Mouse (Mus musculus): ENCODE measurements around the gene Actn4. TPM values are rescaled to one million over a fixed set of nuclear protein-coding genes. Genes with fewer than 3 reads are reported as not detected.
"Not testable (repeated sequence)": the region's sequence is repeated elsewhere in the genome, so short reads cannot be mapped to it uniquely, and the experiment has no call there.

Actn4 gene
- total RNA-seq, 2 experiments from 2014 or later: 64.7 to 66.4 TPM

GRCm38 (mm10) chr7:28971029-28971428, 8.9 kb upstream of the Actn4 start:
- no peak for DNase-seq

DNA sequence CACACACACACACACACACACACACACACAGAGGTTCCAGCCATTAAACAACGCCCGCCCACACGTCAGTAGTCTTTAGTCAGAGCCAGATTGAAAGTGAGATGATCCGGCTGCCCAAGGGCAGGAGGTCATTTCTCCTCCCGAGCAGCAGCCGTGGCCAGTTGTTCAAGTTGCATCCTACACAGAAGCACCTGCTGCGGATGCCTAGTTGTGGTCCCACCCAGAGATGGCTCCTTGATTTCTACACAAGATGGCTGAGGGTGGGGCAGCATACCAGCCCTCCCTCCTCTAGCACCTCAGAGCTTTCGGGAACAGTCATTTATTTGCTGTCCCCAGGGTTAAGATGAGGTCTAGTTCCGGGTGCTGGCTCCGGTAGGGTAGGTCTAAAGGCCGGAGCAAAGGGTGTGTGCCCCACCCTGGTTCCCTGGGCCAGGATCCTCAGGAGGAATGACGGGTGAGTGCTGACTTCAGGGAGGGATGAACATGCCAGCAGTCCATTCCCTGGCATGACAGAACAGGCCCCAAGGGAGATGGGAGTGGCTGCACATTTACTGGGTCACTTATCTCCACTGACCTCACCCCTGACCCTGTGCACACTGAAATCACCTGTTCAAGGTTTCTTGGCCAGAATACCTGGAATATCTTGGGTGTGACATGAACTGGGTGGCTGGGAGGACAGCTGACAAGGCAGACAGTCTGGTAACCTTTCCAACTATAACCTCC, 7.7 kb upstream of the Actn4 start:
- peak in 1 of 2 experiments; percentile 27 for DNase-seq

- DNase-seq: no peak
These were observed 7.1 kb upstream of the Actn4 start for GRCm38 (mm10) chr7:28969271-28969670.

- DNase-seq: not testable (repeated sequence)
These were observed 6.0 kb upstream of the Actn4 start for GRCm38 (mm10) chr7:28968120-28968519.

DNA sequence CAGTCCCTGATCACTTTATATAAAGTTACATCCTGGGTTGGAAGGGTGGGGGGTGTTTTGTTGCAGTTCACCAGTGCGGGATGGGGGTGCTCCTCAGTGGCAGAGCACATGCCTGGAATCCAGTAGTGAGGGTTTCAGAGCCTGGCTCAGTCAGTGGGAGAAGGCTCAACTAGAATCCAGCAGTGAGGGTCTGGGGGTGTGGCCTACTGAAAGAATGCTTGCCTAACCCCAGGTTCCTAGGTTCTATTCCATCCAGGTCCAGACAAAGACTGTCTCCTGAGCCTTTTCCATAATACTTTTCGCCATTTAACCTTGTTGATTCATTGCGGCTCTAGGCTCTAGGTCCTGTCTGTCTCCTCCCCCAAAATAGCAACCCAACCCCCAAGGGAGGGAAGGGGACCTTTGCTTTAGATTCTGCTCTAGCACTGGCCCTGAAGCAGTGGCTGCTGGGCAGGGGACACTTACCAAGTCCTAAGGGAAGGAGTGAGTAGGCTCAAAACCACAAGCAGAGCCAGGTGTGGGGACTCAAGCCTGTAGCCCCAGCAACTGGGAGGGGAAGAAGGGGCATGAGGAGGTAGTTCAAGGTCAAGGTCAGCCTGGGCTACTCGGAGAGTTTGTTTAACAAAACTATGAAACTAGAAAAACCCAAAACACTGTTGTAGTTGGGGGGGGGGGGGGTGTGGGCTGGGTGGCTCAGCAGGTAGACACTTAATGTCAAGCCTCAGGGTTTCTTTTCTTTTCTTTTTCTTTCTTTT, 4.8 kb upstream of the Actn4 start:
- DNase-seq: no peak

DNA sequence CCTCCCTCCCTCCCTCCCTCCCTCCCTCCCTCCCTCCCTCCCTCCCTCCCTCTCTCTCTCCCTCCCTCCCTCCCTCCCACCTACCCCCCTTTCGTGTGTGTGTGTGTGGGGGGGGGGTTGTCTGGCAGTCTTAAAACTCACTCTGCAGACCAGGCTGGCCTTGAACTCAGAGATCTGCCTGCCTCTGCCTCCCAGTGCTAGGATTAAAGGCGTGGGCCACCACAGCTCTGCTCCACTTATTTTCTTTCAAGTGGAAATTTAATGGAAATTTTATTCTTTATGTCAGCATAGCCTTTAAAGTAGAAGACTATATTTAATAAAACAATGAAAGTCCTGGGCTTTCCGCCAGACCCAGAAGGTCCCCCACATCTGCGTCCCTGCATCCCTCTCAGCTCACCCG, 4.0 kb upstream of the Actn4 start:
- DNase-seq: no peak

- DNase-seq: no peak
These were observed 3.3 kb upstream of the Actn4 start for GRCm38 (mm10) chr7:28965346-28965840.

GRCm38 (mm10) chr7:28963399-28963923, 1.3 kb upstream of the Actn4 start:
- no peak for DNase-seq

GRCm38 (mm10) chr7:28961584-28961926, 585 bp downstream of the Actn4 start:
- DNase-seq: no peak

DNA sequence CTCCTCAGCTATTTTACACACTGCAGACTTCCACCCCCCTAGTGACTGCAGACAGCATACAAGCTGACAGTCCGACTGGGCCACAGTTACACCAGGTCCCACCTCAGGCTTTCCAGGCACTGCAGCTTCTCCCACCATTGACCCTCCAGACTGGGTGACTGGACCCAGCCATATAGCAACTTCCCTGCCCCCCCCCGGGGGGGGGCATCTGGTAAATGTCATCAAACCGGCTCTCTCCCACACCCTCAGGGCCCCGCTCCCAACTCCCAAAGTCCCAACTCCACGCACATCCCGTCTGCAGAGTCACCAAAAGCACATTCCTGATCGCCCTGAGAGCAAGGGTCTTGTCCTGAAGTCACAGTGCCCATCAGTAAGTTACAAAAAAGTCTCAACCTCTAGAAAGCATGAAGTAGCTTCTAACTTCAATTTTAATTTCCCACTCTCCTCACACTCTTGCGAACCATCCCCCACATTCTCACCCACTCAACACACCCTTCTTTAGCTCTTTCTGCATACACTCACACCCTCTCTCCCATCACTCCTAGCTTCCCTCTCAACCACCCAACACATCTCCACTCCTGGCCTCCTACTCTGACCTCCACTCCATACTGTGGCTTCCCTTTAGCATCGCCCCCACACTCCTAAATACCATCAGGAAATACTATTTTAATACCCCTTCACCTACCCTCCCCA, 1.6 kb downstream of the Actn4 start:
- no peak for DNase-seq

DNA sequence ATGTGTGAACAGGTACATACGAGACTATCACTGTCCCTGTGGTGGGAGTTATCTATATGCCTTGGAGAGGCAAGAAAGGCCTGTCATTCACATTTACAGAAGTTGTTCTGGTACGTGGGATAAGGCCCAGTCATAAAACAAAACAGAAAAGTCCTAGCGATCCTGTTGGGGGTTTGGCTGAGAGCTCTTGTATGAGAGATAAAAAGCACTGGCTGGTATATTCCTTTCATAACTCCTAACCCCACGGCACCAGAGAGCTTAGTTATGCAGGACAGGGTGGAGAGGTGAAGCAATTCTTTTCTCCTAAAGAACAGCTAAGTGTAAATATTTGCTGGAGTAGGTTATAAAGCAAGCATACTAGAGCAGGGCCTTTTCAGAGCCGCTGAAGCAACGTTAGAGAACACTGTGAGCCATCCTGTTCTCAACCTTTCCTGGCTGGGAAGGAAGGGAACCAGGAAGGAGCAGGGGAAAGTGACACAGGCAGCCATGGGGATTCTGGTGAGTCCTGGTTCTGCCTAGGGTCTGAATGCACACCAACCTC, 2.6 kb downstream of the Actn4 start:
- DNase-seq: no peak

- DNase-seq: no peak
These were observed 3.4 kb downstream of the Actn4 start for GRCm38 (mm10) chr7:28958770-28959169.

DNA sequence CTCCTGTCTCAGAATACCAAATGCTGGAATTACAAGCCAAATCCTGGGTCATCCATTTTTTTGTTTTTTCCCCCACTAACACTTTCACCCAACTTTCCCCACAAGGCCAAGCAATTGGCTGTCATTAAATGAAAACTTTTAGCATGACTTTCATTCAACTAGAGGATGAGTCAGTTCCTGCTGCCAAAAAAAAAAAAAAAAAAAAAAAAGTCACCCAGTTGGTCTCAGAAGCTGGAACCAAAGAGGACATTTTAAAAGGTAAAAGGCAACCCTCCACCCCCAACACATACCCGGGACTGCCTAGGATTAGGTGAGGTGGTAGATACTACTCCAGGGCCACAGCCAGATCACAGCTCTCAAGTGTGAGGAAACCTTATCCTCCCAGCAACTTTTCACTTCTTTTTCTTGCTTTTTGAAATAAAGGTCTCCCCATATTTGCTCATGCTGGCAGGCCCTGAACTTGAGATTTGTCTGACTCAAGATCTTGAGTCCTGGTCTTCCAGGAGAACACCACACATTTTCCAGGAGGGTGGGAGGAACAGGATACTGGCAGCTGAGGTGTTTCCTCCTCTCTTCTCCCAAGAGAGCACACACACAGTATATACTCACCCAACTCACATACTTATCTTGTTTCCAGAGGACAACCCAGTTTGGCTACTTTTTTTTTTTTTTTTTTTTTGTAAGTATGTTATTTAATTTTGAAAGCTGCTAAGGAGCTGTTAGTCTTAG, 4.0 kb downstream of the Actn4 start:
- peak in 1 of 2 experiments; percentile 42 for DNase-seq

GRCm38 (mm10) chr7:28957286-28957685, 4.9 kb downstream of the Actn4 start:
- no peak for DNase-seq

DNA sequence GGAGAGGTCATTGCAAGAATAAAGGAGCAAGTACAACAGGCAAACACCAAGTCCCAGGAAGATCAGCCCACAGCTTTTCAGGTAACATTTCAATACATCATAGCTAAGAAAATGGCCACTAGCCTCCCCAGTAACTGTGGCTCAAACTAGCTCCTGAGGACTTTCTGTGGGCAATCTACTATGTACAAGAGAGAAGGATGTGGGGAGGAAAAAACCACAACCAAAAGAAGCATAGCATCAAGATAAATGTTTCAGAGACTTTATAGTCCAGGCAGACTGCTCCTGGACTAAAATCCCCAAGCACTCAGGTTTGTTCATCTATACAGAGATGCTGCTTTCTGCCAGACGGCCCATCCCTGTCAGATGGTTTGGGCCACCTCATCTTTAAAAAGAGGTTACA, 5.9 kb downstream of the Actn4 start:
- no peak for DNase-seq

DNA sequence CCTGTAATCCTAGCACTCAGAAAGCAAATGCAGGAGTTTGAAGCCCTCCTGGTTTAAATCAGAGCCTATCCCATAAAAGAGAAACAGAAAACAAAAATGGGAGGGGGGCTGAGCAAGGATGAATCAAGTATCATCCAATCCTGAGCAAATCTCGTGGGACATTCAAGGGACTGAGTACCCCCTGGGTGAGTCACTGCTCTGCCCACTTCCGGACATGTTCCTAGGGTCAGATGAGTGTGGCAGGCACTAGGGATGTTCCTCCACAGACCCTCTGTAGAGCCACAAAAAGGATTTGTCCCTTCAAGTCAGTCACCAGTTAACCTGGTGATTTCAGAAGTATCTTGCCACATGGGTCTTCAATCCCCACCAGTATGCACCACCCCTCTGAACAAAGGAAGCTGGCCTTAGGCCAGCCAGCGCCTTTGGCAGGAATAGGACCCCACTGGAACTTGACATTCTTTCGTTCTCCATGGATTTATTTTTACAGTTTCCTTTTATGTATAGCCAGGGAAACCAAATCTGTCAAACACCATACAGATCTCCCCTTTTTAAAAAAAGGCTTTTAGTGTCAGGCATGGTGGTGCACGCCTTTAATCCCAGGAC, 6.7 kb downstream of the Actn4 start:
- DNase-seq: no peak

DNA sequence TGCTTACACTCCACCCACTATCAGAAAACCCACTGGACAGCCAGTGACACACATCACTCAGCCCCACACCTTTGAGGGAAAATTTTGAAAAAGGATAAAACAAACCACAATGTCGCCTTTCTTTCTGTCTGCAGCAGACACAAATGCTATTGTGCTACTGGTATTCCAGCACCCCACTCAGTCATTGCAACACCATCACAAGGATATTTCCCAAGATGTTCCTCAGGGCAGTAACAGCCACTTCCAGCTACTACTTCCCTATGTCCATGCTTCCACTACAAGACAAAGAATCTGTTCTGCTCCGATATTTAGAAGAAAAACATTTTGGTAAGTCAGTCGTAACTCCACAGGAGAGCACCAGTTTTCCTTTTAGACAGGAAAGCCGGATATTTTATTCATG, 7.4 kb downstream of the Actn4 start:
- no peak for DNase-seq

DNA sequence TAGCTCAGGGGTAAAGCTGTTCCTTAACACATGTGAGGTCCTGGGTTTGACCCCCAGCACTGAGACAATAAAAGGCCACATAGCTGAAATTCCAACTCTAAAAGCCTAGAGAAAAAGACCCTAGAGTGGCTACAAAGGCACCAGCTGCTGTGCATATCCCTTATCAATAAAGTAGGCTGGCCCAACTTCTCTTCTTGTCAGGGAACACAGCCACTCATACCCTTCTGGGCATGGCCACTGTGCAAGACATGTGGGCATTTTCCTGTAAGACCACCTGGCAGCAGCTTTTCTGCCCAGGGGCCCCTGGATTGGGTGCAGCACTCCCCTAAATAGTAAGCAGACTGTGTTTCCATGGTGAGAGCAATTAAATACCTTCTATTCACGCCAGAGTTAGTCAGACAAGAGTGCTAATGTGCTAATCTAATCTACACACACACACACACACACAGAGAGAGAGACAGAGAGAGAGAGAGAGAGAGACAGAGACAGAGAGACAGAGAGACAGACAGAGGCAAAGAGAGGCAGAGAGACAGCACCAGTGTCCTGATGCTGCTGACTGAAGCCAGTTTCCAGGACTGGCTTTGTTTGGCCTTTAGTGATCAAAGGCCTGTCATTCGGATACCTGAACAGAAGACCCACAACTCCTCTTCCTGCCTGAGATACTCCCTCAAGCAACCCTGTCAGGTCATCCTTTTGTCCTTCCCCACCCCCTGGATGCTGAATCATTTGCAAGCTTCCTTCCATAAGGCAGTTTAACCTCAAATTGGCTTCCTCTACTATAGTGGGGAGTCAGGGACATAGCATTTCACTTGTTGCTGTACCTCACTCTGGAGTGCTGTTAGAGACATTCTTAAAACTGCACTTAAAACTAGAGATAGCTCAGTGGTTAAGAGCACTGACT, 8.4 kb downstream of the Actn4 start:
- DNase-seq: no peak

DNA sequence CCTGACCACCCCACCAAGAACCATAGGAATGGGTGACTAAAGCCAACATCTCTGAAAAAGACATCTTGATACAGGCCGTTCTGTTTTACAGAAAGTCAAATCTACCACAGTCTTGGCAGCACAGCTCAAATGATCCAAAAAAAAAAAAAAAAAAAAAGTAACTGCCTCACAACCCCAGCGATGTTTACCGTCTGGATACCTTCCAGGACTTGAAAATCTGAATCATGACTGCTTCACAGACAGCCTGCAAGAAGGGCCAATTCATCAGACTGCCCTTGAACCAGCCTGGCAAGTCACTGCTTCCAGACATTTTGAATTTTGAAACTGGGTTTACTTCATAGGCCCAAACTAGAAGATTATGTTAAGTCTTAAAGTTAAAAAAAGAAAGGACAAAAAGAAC, 9.4 kb downstream of the Actn4 start:
- peak in 1 of 2 experiments; percentile 39 for DNase-seq

- no peak for DNase-seq
These were observed 10.4 kb downstream of the Actn4 start for GRCm38 (mm10) chr7:28951764-28952163.
